11 mouse cellular contexts compared by ENCODE assay signal in the genomic region with DNA sequence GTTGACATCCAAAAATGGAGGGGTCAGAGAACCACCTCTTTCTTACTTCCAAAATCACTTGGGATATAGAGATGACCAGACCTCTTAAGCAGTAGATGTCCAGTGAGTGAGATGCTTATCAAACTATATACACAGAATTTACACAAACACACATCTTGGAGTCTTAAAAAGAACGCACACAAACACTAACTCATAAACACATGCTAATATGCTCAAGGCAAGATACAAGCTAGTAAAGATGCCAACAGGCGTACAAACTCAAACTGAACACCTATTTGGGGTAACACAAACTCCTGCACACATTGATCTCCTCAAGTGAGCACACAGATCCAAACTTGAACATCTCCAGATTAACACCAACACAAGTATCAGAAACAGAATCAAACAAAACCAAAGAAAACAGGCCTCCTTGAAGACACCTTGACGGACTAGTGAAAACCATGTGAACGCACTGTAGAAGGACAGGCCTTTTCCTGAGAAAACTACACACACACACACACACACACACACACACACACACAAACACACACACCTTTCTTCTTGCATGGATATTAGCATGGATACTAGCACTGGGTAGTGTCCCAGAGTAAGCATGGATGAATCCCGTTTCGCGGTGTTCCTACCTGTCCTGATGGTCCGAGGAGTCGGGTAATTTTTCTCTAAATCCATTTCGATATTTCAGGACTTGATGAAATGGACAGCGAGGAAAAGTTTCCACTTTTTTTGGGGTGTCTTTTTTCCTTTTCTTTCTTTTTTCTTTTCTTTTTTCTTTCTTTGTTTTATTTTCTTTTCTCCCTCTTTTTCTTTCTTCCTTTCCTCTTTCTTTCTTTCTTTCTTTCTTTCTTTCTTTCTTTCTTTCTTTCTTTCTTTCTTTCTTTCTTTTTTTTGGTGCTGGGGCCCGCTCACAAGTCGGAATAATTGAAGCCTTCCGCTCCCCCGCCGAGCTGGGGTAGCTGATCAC. TPM values are rescaled to one million over a fixed set of nuclear protein-coding genes. Genes with fewer than 3 reads are reported as not detected.
DNase-seq lines count a peak whose midpoint lies in the region; ATAC-seq lines count a peak whose summit lies in the region.
"Had no signal": no experiment of that assay in that cellular context is flagged by ENCODE, and none has a peak within 500 bp of the region (broad histone marks: within the 10 kb centered on the region; RNA-seq: fewer than 3 reads in every experiment).

A gene (minus strand): TSS at position 748 of the 961 bp plus-strand sequence.

- H3K9me3 ChIP-seq in forebrain, embryonic 10.5 days, result no peaks in the 10 kb centered on the region
- no peaks in the 10 kb centered on the region for H3K9me3 ChIP-seq in forebrain, embryonic 12.5 days
- H3K9me3 ChIP-seq in kidney, embryonic 15.5 days (replicated peaks), result no peaks in the 10 kb centered on the region
- H3K9me3 ChIP-seq in embryonic facial prominence, embryonic 10.5 days, result no peaks in the 10 kb centered on the region
- no peaks in the 10 kb centered on the region for H3K9me3 ChIP-seq in midbrain, embryonic 13.5 days

- no peak for DNase-seq in forebrain, embryonic 10.5 days (ENCODE audit: extremely low spot score, low spot score)
- no peak for DNase-seq in kidney, postnatal 10 days
- no peak for DNase-seq in embryonic facial prominence, embryonic 10.5 days (ENCODE audit: low spot score)
- no peak for DNase-seq in cerebellum, adult 11-12 months
- DNase-seq in thymus, adult 18-20 months, result no peak
- DNase-seq: heart, postnatal 36 days; lung, postnatal 10 days had no signal

- ATAC-seq in forebrain, embryonic 12.5 days (ENCODE audit: low FRiP score), result no peak
- no peak for ATAC-seq in kidney, embryonic 15.5 days (replicated peaks; ENCODE audit: low FRiP score)
- ATAC-seq in midbrain, embryonic 13.5 days, result no peak

- no peak within 1 kb of the TSS for H3K4me2 ChIP-seq in forebrain, embryonic 12.5 days
- peak within 1 kb of the TSS; percentile 24; the same call in 1 of the 2 replicates for H3K4me2 ChIP-seq in kidney, embryonic 15.5 days
- peak within 1 kb of the TSS; percentile 41 for H3K4me2 ChIP-seq in midbrain, embryonic 13.5 days (replicated peaks)

- 24% methylated on average over 16 of the region's 16 CpGs for WGBS in forebrain, embryonic 10.5 days
- 22% methylated on average over 16 of the region's 16 CpGs for WGBS in forebrain, embryonic 12.5 days
- 28% methylated on average over 16 of the region's 16 CpGs for WGBS in kidney, embryonic 15.5 days
- 25% methylated on average over 16 of the region's 16 CpGs for WGBS in embryonic facial prominence, embryonic 10.5 days
- WGBS in midbrain, embryonic 13.5 days, result 22% methylated on average over 16 of the region's 16 CpGs

- peak within 1 kb of the TSS; percentile 30 for H3K4me3 ChIP-seq in forebrain, embryonic 10.5 days
- no peak within 1 kb of the TSS for H3K4me3 ChIP-seq in forebrain, embryonic 12.5 days (replicated peaks)
- peak within 1 kb of the TSS; percentile 19 for H3K4me3 ChIP-seq in kidney, embryonic 15.5 days (replicated peaks)
- H3K4me3 ChIP-seq in embryonic facial prominence, embryonic 10.5 days, result 0 out of 2 replicates have a peak within 1 kb of the TSS, but pooled peaks have one; percentile 12
- H3K4me3 ChIP-seq in midbrain, embryonic 13.5 days (replicated peaks), result peak within 1 kb of the TSS; percentile 27

- H3K27ac ChIP-seq in forebrain, embryonic 10.5 days, result no peak within 1 kb of the TSS
- no peak within 1 kb of the TSS for H3K27ac ChIP-seq in forebrain, embryonic 12.5 days
- no peak within 1 kb of the TSS for H3K27ac ChIP-seq in kidney, embryonic 15.5 days
- no peak within 1 kb of the TSS for H3K27ac ChIP-seq in embryonic facial prominence, embryonic 10.5 days (replicated peaks)
- H3K27ac ChIP-seq in midbrain, embryonic 13.5 days, result peak within 1 kb of the TSS; percentile 69

- peaks cover 100% of the 10 kb centered on the region for H3K27me3 ChIP-seq in forebrain, embryonic 10.5 days (ENCODE audit: poor library complexity, severe bottlenecking)
- peaks cover 98% of the 10 kb centered on the region for H3K27me3 ChIP-seq in forebrain, embryonic 12.5 days
- peaks cover 99% of the 10 kb centered on the region for H3K27me3 ChIP-seq in kidney, embryonic 15.5 days
- peaks cover 100% of the 10 kb centered on the region for H3K27me3 ChIP-seq in embryonic facial prominence, embryonic 10.5 days (replicated peaks; ENCODE audit: low read depth, poor library complexity, severe bottlenecking)
- peaks cover 92% of the 10 kb centered on the region for H3K27me3 ChIP-seq in midbrain, embryonic 13.5 days

- H3K4me1 ChIP-seq in forebrain, embryonic 10.5 days, result peaks cover 40% of the 10 kb centered on the region
- H3K4me1 ChIP-seq in forebrain, embryonic 12.5 days, result peaks cover 28% of the 10 kb centered on the region
- H3K4me1 ChIP-seq in kidney, embryonic 15.5 days, result peaks cover 25% of the 10 kb centered on the region
- H3K4me1 ChIP-seq in embryonic facial prominence, embryonic 10.5 days, result peaks cover 31% of the 10 kb centered on the region
- H3K4me1 ChIP-seq in midbrain, embryonic 13.5 days (replicated peaks), result peaks cover 30% of the 10 kb centered on the region

- H3K36me3 ChIP-seq in forebrain, embryonic 10.5 days (replicated peaks), result no peaks in the 10 kb centered on the region
- H3K36me3 ChIP-seq in forebrain, embryonic 12.5 days (replicated peaks), result no peaks in the 10 kb centered on the region
- no peaks in the 10 kb centered on the region for H3K36me3 ChIP-seq in kidney, embryonic 15.5 days
- no peaks in the 10 kb centered on the region for H3K36me3 ChIP-seq in embryonic facial prominence, embryonic 10.5 days (replicated peaks)
- no peaks in the 10 kb centered on the region for H3K36me3 ChIP-seq in midbrain, embryonic 13.5 days

- H3K9ac ChIP-seq in forebrain, embryonic 12.5 days, result no peak within 1 kb of the TSS
- H3K9ac ChIP-seq in kidney, embryonic 15.5 days, result no peak within 1 kb of the TSS
- H3K9ac ChIP-seq in midbrain, embryonic 13.5 days (replicated peaks), result peak within 1 kb of the TSS; percentile 41; the same call in 1 of the 2 replicates

RNA-seq across cellular contexts. Expression of the gene that starts here (rescaled TPM):
- 0.26 and 0.71 TPM in 2 replicates for polyA plus RNA-seq in forebrain, embryonic 10.5 days (2016; fragmentation: Nextera tagmentation; extraction: Ambion mirVana)
- 0.21 and 0.60 TPM in 2 replicates for polyA plus RNA-seq in forebrain, embryonic 12.5 days (2016; fragmentation: Nextera tagmentation; extraction: Ambion mirVana)
- polyA plus RNA-seq in kidney, embryonic 15.5 days (2015; fragmentation: Nextera tagmentation; extraction: Ambion mirVana), result 0.01 TPM in 1 of 2 replicates, not detected in the other
- 0.56 and 0.57 TPM in 2 replicates for polyA plus RNA-seq in embryonic facial prominence, embryonic 10.5 days (2016; fragmentation: Nextera tagmentation; extraction: Ambion mirVana)
- polyA plus RNA-seq in midbrain, embryonic 13.5 days (2015; fragmentation: Nextera tagmentation; extraction: Ambion mirVana), result 9.7 and 10.4 TPM in 2 replicates
- polyA plus RNA-seq: limb, embryonic 11.5 days had no signal
